Mouse (Mus musculus) olfactory bulb, adult 2 months (tissue): Measurements from ENCODE around the gene Nxnl2.

Experiments
- CTCF ChIP-seq: fragments of 200-500 bp; IDR thresholded peaks from 2 replicates; pipeline ENCODE4 v1.5.1; 2012; ENCODE audit warnings: low read depth, mild to moderate bottlenecking, low read length, moderate library complexity; ENCODE audit not compliant: insufficient read depth
- POLR2A ChIP-seq: fragments of 200-500 bp; IDR thresholded peaks from 2 replicates; pipeline ENCODE4 v1.6.1; 2012; ENCODE audit warnings: mild to moderate bottlenecking, low read depth, low read length, moderate library complexity; ENCODE audit not compliant: insufficient read depth

- no peak for TF ChIP-seq CTCF
- no peak for TF ChIP-seq POLR2A
These were observed 17.2 kb upstream of the Nxnl2 start for GRCm38 (mm10) chr13:51153670-51154030.
